Mouse (Mus musculus): ENCODE measurements at regions not wholly inside any gene's neighbourhood (a gene's known extent, or its start where the extent isn't known, plus 50 kb on each side); places are given as distances from the start of the nearest gene placed in this dataset.

DNA sequence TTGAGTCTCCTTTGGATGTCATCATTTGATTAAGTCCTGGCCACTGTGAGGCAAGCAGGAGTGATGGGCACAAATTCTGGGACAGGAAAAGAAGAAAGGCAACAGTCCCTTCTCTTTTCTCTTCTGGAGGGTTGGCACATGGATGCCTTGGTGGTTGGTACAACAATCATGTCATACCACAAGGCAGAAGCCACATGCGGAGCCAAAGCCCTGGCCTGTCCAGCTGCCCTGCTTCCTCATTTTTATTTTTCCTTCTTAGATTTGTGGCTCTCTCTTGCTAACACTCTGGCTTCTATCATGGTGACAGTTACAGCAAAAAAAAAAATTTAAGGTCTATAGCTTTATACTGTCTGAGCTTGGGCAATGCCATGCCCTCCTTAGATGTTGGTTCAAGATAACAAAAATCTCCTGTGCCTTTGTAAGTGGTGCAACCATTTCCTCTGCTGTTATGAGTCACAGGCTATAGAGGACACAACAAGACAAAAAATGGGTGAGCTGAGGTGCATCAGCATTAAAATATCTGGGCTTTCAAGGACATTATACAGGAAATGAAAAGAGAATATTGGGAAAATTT, 158.2 kb downstream of the Evx1 start:
- no peak for TF ChIP-seq CTCF (IDR thresholded peaks at IDR 0.05; ENCODE audit: low read depth, low read length)
- no peak for TF ChIP-seq POLR2A (IDR thresholded peaks at IDR 0.05; ENCODE audit: extremely low read depth, insufficient read depth, low read length)
